Mouse (Mus musculus) neural tube, embryonic 10.5 days (tissue): ENCODE measurements around the gene Gm4792.

Source experiments
- DNase-seq: peaks from one replicate; pipeline ENCODE4 v3.0.0-alpha.2; 2017; ENCODE audit warnings: low spot score; ENCODE audit errors: extremely low spot score

Gm4792 gene

GRCm38 (mm10) chr10:94298471-94298870 is at the start of gene Gm4792:
TSS of gene Gm4792 (minus strand) at chr10:94298703.
- DNase-seq = no peak

- DNase-seq = no peak
Observed at GRCm38 (mm10) chr10:94347959-94348358, 49.5 kb upstream of the Gm4792 start.

GRCm38 (mm10) chr10:94347296-94347695 is 48.8 kb upstream of the Gm4792 start:
- no peak for DNase-seq

- DNase-seq = no peak
Observed at GRCm38 (mm10) chr10:94346596-94346995, 48.1 kb upstream of the Gm4792 start.

GRCm38 (mm10) chr10:94345509-94346252 is 47.2 kb upstream of the Gm4792 start:
- no peak for DNase-seq

- no peak for DNase-seq
Observed at GRCm38 (mm10) chr10:94344631-94345417, 46.3 kb upstream of the Gm4792 start.

- no peak for DNase-seq
Observed at GRCm38 (mm10) chr10:94343581-94343980, 45.1 kb upstream of the Gm4792 start.

- no peak for DNase-seq
Observed at GRCm38 (mm10) chr10:94342256-94342655, 43.8 kb upstream of the Gm4792 start.

- DNase-seq = no peak
Observed at GRCm38 (mm10) chr10:94341501-94341900, 43.0 kb upstream of the Gm4792 start.

- no peak for DNase-seq
Observed at GRCm38 (mm10) chr10:94336071-94336470, 37.6 kb upstream of the Gm4792 start.

- DNase-seq = no peak
Observed at GRCm38 (mm10) chr10:94335047-94335446, 36.5 kb upstream of the Gm4792 start.

GRCm38 (mm10) chr10:94333328-94333727 is 34.8 kb upstream of the Gm4792 start:
- DNase-seq = no peak

GRCm38 (mm10) chr10:94332358-94333137 is 34.0 kb upstream of the Gm4792 start:
- DNase-seq = no peak

GRCm38 (mm10) chr10:94329962-94330361 is 31.5 kb upstream of the Gm4792 start:
- DNase-seq = no peak

- no peak for DNase-seq
Observed at GRCm38 (mm10) chr10:94318574-94318973, 20.1 kb upstream of the Gm4792 start.

- DNase-seq = no peak
Observed at GRCm38 (mm10) chr10:94313146-94313545, 14.6 kb upstream of the Gm4792 start.

- DNase-seq = peak; percentile 60
Observed at GRCm38 (mm10) chr10:94312007-94312715, 13.7 kb upstream of the Gm4792 start.

- no peak for DNase-seq
Observed at GRCm38 (mm10) chr10:94311511-94312006, 13.1 kb upstream of the Gm4792 start, which contains the start of gene Tmcc3. TSS of gene Tmcc3 (plus strand) at chr10:94311949.

GRCm38 (mm10) chr10:94310499-94311267 is 12.2 kb upstream of the Gm4792 start:
- no peak for DNase-seq

- no peak for DNase-seq
Observed at GRCm38 (mm10) chr10:94305526-94305925, 7.0 kb upstream of the Gm4792 start.
